Mouse (Mus musculus) spleen, adult 2 months (tissue): Measurements from ENCODE around the gene Ccpg1os.

Experiments
- CTCF ChIP-seq: fragments of 200-500 bp; IDR thresholded peaks from 2 replicates; pipeline ENCODE4 v1.5.1; 2011; ENCODE audit warnings: mild to moderate bottlenecking, inconsistent platforms; ENCODE audit not compliant: insufficient read depth, insufficient read length, insufficient replicate concordance; ENCODE audit errors: extremely low read depth
- POLR2A ChIP-seq: fragments of 200-500 bp; IDR thresholded peaks from 2 replicates; pipeline ENCODE4 v1.6.1; 2011; ENCODE audit warnings: low read depth, low read length, inconsistent platforms

- TF ChIP-seq POLR2A = no peak
- TF ChIP-seq CTCF = no peak
Measured at GRCm38 (mm10) chr9:73025818-73026636, 40.8 kb upstream of the Ccpg1os start.
